Mouse (Mus musculus) mammary gland, adult 2 months (tissue): ENCODE results near the gene Drd3. TPM values are rescaled to one million over a fixed set of nuclear protein-coding genes. Genes with fewer than 3 reads are reported as not detected.

Source experiments
- polyA plus RNA-seq: library from polyadenylated mRNA; depleted of rRNA; stranded (reverse); fragments of >200 nt; gene quantifications from 2 replicates; pipeline ENCODE4 v1.2.3, GENCODE M21; 2012; ENCODE audit warnings: low replicate concordance; rRNA removed

The Drd3 gene
- polyA plus RNA-seq = not detected in 2 replicates

DNA sequence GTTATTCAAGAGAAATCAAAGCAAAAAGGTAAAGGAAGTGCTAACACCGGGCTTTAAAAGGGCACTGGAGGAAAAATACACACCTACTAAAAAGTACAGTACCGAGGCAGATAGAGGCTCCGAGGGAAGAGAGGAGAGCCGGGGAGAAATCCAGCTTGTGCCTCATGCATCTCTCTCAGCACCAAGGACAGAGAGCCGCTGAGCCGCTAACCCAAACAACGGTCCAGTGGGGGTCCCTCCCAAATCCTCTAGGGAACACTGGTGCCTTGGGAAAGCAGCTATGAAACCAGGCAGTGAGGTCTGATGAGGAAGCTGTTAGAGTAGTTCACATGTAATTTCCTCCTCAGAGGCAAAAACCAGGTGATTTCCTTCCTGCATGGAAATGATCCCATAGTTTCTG lies at the start of gene Drd3:
Drd3 (plus strand) TSS at position 276 of the 400 bp plus-strand sequence.

Other genes starting within 250 kb of the Drd3 start
- 3.0 and 4.1 TPM in 2 replicates for gene Tigit, start 89.9 kb upstream of the Drd3 start, polyA plus RNA-seq
- gene Ccdc191, start 135.8 kb downstream of the Drd3 start, polyA plus RNA-seq = 1.0 and 2.1 TPM in 2 replicates
- 13.4 and 20.2 TPM in 2 replicates for gene Qtrt2, start 172.8 kb downstream of the Drd3 start, polyA plus RNA-seq
- gene Zdhhc23, start 225.8 kb downstream of the Drd3 start, polyA plus RNA-seq = 1.5 and 2.2 TPM in 2 replicates